Mouse (Mus musculus): ENCODE results near the gene 4930415O20Rik.

DNA sequence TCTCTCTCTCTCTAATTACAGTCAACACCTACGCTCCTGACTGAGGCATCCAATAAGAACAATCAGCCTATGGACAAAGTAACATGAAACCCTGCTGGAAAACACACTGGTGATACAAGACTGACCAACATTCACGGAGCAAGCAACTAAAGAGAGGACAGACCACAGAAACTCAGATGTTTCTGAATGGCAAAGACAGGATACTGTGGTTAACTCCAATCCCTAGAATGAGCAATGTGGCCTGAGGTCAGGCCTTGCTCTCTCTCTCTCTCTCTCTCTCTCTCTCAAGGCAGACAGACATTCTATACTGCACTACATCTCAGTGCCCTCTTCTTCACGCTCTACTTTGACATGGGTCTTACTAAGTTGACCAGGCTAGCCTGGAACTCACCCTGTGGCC is 49.6 kb upstream of the 4930415O20Rik start:
- TF ChIP-seq POLR2A (IDR thresholded peaks at IDR 0.05; ENCODE audit: low read depth, low read length) (no peak), CTCF (IDR thresholded peaks at IDR 0.05; ENCODE audit: extremely low read depth, insufficient read length, insufficient replicate concordance, low read depth, low read length) (no peak)

All from small intestine, adult 2 months (tissue).